Mouse (Mus musculus) neural tube, embryonic 10.5 days (tissue): ENCODE results near the gene Tnfsfm13.

Experiments used
- DNase-seq: peaks from one replicate; pipeline ENCODE4 v3.0.0-alpha.2; 2017; ENCODE audit warnings: low spot score; ENCODE audit errors: extremely low spot score

Gene Tnfsfm13

GRCm38 (mm10) chr11:69655264-69656064 lies 40.4 kb downstream of the Tnfsfm13 start, which contains the start of gene Sox15:
Gene Sox15, plus strand, starts transcription at chr11:69655314.
- DNase-seq: peak; percentile 73

GRCm38 (mm10) chr11:69654760-69655159 lies 41.1 kb downstream of the Tnfsfm13 start:
- no peak for DNase-seq

- DNase-seq: no peak
Observed at GRCm38 (mm10) chr11:69653399-69653798, 42.5 kb downstream of the Tnfsfm13 start.

- DNase-seq: no peak
Observed at GRCm38 (mm10) chr11:69645860-69646259, 50.0 kb downstream of the Tnfsfm13 start.

- DNase-seq: no peak
Observed at GRCm38 (mm10) chr11:69635471-69635870, 60.4 kb downstream of the Tnfsfm13 start.

GRCm38 (mm10) chr11:69633128-69633866 lies 62.6 kb downstream of the Tnfsfm13 start:
- DNase-seq: no peak
